Mouse (Mus musculus): ENCODE data around the gene Fam43b.

- no peak for TF ChIP-seq CTCF (IDR thresholded peaks at IDR 0.05; ENCODE audit: control insufficient read depth, insufficient read depth, insufficient read length)
- TF ChIP-seq MAX (IDR thresholded peaks at IDR 0.05): no peak
- TF ChIP-seq MYOG (IDR thresholded peaks at IDR 0.05; ENCODE audit: control insufficient read depth, extremely low read depth, insufficient read length): no peak
- TF ChIP-seq CEBPB (IDR thresholded peaks at IDR 0.05; ENCODE audit: low read depth): no peak
- no peak for TF ChIP-seq USF1 (IDR thresholded peaks at IDR 0.05; ENCODE audit: low read depth)
These were observed 28.7 kb upstream of the Fam43b start for GRCm38 (mm10) chr4:138425028-138425427.

Data from C2C12 (cell line).